Mouse (Mus musculus): ENCODE data around the gene Gga1.

DNA sequence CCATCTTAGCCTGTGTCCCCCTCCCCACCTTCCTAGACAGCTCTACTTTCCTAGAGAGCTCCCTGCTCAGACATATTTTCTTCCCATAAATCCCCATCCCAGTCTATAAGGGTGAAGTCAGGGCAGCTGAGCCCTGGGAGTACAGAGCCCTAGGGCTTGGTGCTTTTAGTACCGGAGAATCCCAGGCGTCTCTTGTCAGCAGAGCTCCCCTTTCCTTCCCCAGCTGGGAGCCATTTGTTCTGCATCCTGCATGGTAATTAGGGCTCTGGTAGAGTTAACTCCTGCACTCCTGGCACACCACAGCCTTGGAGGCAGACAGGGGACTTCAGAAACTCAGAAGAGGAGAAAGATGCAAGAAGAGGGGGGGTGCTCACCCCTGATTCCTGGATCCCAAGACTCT is 37.2 kb upstream of the Gga1 start:
- no peak for TF ChIP-seq CTCF (IDR thresholded peaks at IDR 0.05; ENCODE audit: control insufficient read depth, insufficient read depth, low read length)
- TF ChIP-seq POLR2A (IDR thresholded peaks at IDR 0.05; ENCODE audit: borderline replicate concordance, control insufficient read depth, low read depth, low read length), result no peak
